Mouse (Mus musculus) intestine, embryonic 14.5 days (tissue): ENCODE data around the gene Fry. TPM values are rescaled to one million over a fixed set of nuclear protein-coding genes. Genes with fewer than 3 reads are reported as not detected.

Experiments used
- ATAC-seq: fragments of 200-750 bp; cut with Nextera tagmentation; replicated peaks from 2 replicates; pipeline ENCODE4 v1.8.0; 2017; ENCODE audit warnings: low read depth, moderate number of reproducible peaks, moderate TSS enrichment, moderate library complexity; ENCODE audit not compliant: low FRiP score, low TSS enrichment
- DNase-seq: peaks from one replicate; pipeline ENCODE4 v3.0.0-alpha.2; 2018; ENCODE audit warnings: low spot score
- H3K27ac ChIP-seq: fragments of 300-500 bp; sonication (generic); 2 replicates; pipeline ENCODE4 v1.5.1; 2014; ENCODE audit warnings: low read depth, mild to moderate bottlenecking, control low read depth
- H3K27me3 ChIP-seq: fragments of 300-500 bp; sonication (generic); replicated peaks from 2 replicates; pipeline ENCODE4 v1.6.1; 2014; ENCODE audit warnings: low read length, control low read depth; ENCODE audit not compliant: control insufficient read depth, insufficient read depth
- H3K36me3 ChIP-seq: fragments of 300-500 bp; sonication (generic); 2 replicates; pipeline ENCODE4 v1.6.1; 2014; ENCODE audit warnings: low read length, control low read depth; ENCODE audit not compliant: control insufficient read depth, insufficient read depth
- H3K4me1 ChIP-seq: fragments of 300-500 bp; sonication (generic); replicated peaks from 2 replicates; pipeline ENCODE4 v1.6.1; 2014; ENCODE audit warnings: low read length, control low read depth, mixed read lengths; ENCODE audit not compliant: control insufficient read depth, insufficient read depth
- H3K4me2 ChIP-seq: fragments of 300-500 bp; sonication (generic); 2 replicates; pipeline ENCODE4 v1.6.1; 2014; ENCODE audit warnings: low read length
- H3K4me3 ChIP-seq: fragments of 300-500 bp; sonication (generic); 2 replicates; pipeline ENCODE4 v1.5.1; 2014; ENCODE audit warnings: low read depth, low read length, control low read depth, mixed read lengths
- H3K9ac ChIP-seq: fragments of 300-500 bp; sonication (generic); 2 replicates; pipeline ENCODE4 v1.6.1; 2014; ENCODE audit warnings: mild to moderate bottlenecking, low read length
- H3K9me3 ChIP-seq: fragments of 300-500 bp; sonication (generic); 2 replicates; pipeline ENCODE4 v1.6.1; 2016; ENCODE audit warnings: low read length, control low read depth; ENCODE audit not compliant: control insufficient read depth
- WGBS: fragments of 180-500 bp; shearing (Covaris S2); extraction: QIAGEN DNeasy Blood & Tissue Kit; methylation state at CpG from one replicate; pipeline ENCODE4 v1.1.7; 2014; 5-methylcytosine and 5-hydroxymethylcytosine counted together
- polyA plus RNA-seq: library from polyadenylated mRNA; unstranded; fragments of >200 nt; fragmentation: Nextera tagmentation; extraction: Ambion mirVana; gene quantifications from 2 replicates; pipeline ENCODE4 v1.2.1, GENCODE M21; 2014

Fry gene
- polyA plus RNA-seq, 1 experiment from 2014 or later = 11.6 TPM

GRCm38 (mm10) chr5:150374778-150375559, 256.5 kb downstream of the Fry start:
- 51% methylated on average over 8 of the region's 8 CpGs for WGBS
- 0 out of 2 replicates have a peak, but pooled peaks have one; percentile 27 for ATAC-seq

GRCm38 (mm10) chr5:150378586-150378985, 260.1 kb downstream of the Fry start:
- Histone ChIP-seq H3K27me3 (no peaks in the 10 kb centered on the region), H3K4me2 (no peak overlapping the region), H3K9ac (no peak overlapping the region), H3K4me3 (no peak overlapping the region), H3K27ac (no peak overlapping the region), H3K36me3 (no peaks in the 10 kb centered on the region), H3K9me3 (no peaks in the 10 kb centered on the region), H3K4me1 (0 out of 2 replicates have a peak, but pooled peaks cover 7% of the 10 kb centered on the region)
- ATAC-seq = no peak
- 85% methylated on average over 18 of the region's 18 CpGs for WGBS
- DNase-seq = no peak

More at GRCm38 (mm10) chr5:150374778-150375559, 256.5 kb downstream of the Fry start:
- Histone ChIP-seq H3K9ac (no peak overlapping the region), H3K4me2 (no peak overlapping the region), H3K9me3 (no peaks in the 10 kb centered on the region), H3K36me3 (no peaks in the 10 kb centered on the region), H3K27ac (peak overlapping the region; percentile 60), H3K4me3 (no peak overlapping the region), H3K27me3 (no peaks in the 10 kb centered on the region), H3K4me1 (0 out of 2 replicates have a peak, but pooled peaks cover 7% of the 10 kb centered on the region)
- DNase-seq = no peak

GRCm38 (mm10) chr5:150380767-150381166, 262.3 kb downstream of the Fry start:
- H3K4me1 ChIP-seq = peaks cover 11% of the 10 kb centered on the region; the same call in 1 of the 2 replicates
- DNase-seq (no peak), ATAC-seq (no peak)
- no peaks in the 10 kb centered on the region for H3K36me3 ChIP-seq
- H3K9me3 ChIP-seq = no peaks in the 10 kb centered on the region
- H3K4me3 ChIP-seq = no peak overlapping the region
- no peak overlapping the region for H3K9ac ChIP-seq
- H3K27ac ChIP-seq = no peak overlapping the region
- no peaks in the 10 kb centered on the region for H3K27me3 ChIP-seq
- WGBS = 88% methylated on average over 10 of the region's 10 CpGs
- no peak overlapping the region for H3K4me2 ChIP-seq

GRCm38 (mm10) chr5:150382411-150382810, 264.0 kb downstream of the Fry start:
- H3K27me3 ChIP-seq = no peaks in the 10 kb centered on the region
- H3K4me2 ChIP-seq = no peak overlapping the region
- H3K9me3 ChIP-seq = no peaks in the 10 kb centered on the region
- ATAC-seq = no peak
- WGBS = 58% methylated on average over 5 of the region's 5 CpGs
- H3K4me1 ChIP-seq = peaks cover 11% of the 10 kb centered on the region; the same call in 1 of the 2 replicates
- H3K9ac ChIP-seq = no peak overlapping the region
- H3K27ac ChIP-seq = no peak overlapping the region
- no peak overlapping the region for H3K4me3 ChIP-seq
- no peak for DNase-seq
- no peaks in the 10 kb centered on the region for H3K36me3 ChIP-seq

- Histone ChIP-seq H3K9me3 (no peaks in the 10 kb centered on the region), H3K4me2 (0 out of 2 replicates have a peak overlapping the region, but pooled peaks have one; percentile 24), H3K9ac (no peak overlapping the region), H3K27me3 (no peaks in the 10 kb centered on the region), H3K4me3 (no peak overlapping the region), H3K4me1 (peaks cover 11% of the 10 kb centered on the region; the same call in 1 of the 2 replicates), H3K27ac (no peak overlapping the region), H3K36me3 (no peaks in the 10 kb centered on the region)
- no peak for DNase-seq
- 0 out of 2 replicates have a peak, but pooled peaks have one; percentile 40 for ATAC-seq
- 37% methylated on average over 17 of the region's 17 CpGs for WGBS
These were observed 266.1 kb downstream of the Fry start for GRCm38 (mm10) chr5:150384272-150385215.

- no peak overlapping the region for H3K27ac ChIP-seq
- H3K9ac ChIP-seq = no peak overlapping the region
- DNase-seq = no peak
- ATAC-seq = 0 out of 2 replicates have a peak, but pooled peaks have one; percentile 12
- H3K36me3 ChIP-seq = no peaks in the 10 kb centered on the region
- H3K4me3 ChIP-seq = no peak overlapping the region
- WGBS = 52% methylated on average over 7 of the region's 7 CpGs
- H3K9me3 ChIP-seq = no peaks in the 10 kb centered on the region
- H3K27me3 ChIP-seq = no peaks in the 10 kb centered on the region
- peaks cover 11% of the 10 kb centered on the region; the same call in 1 of the 2 replicates for H3K4me1 ChIP-seq
- H3K4me2 ChIP-seq = no peak overlapping the region
These were observed 266.8 kb downstream of the Fry start for GRCm38 (mm10) chr5:150385224-150385623.

- Histone ChIP-seq H3K4me2 (no peak overlapping the region), H3K4me1 (peaks cover 11% of the 10 kb centered on the region; the same call in 1 of the 2 replicates), H3K4me3 (no peak overlapping the region), H3K27ac (no peak overlapping the region), H3K9ac (no peak overlapping the region), H3K36me3 (no peaks in the 10 kb centered on the region), H3K9me3 (no peaks in the 10 kb centered on the region), H3K27me3 (no peaks in the 10 kb centered on the region)
- 82% methylated on average over 12 of the region's 12 CpGs for WGBS
- DNase-seq = no peak
- ATAC-seq = no peak
These were observed 270.2 kb downstream of the Fry start for GRCm38 (mm10) chr5:150388623-150389022.

GRCm38 (mm10) chr5:150389589-150390377, 271.3 kb downstream of the Fry start:
- H3K36me3 ChIP-seq = peaks cover 7% of the 10 kb centered on the region; the same call in 1 of the 2 replicates
- DNase-seq (no peak), ATAC-seq (no peak)
- 59% methylated on average over 10 of the region's 10 CpGs for WGBS
- no peak overlapping the region for H3K9ac ChIP-seq
- H3K27ac ChIP-seq = no peak overlapping the region
- H3K27me3 ChIP-seq = no peaks in the 10 kb centered on the region
- H3K9me3 ChIP-seq = no peaks in the 10 kb centered on the region
- no peak overlapping the region for H3K4me3 ChIP-seq
- peaks cover 4% of the 10 kb centered on the region; the same call in 1 of the 2 replicates for H3K4me1 ChIP-seq
- no peak overlapping the region for H3K4me2 ChIP-seq
